Mouse (Mus musculus): ENCODE results near the gene Mast3.

- TF ChIP-seq GATA1 (IDR thresholded peaks at IDR 0.05; ENCODE audit: low read length): no peak
- no peak for TF ChIP-seq TAL1 (IDR thresholded peaks at IDR 0.05; ENCODE audit: low read length)
Measured at GRCm38 (mm10) chr8:70825816-70826215, 21.0 kb upstream of the Mast3 start.

Data from erythroblast, embryonic 14.5 days (primary cell).